Mouse (Mus musculus): ENCODE results near the gene Pelo. TPM values are rescaled to one million over a fixed set of nuclear protein-coding genes. Genes with fewer than 3 reads are reported as not detected.

Pelo gene
- polyA plus RNA-seq, 1 experiment from 2014 or later = 6.8 TPM

DNA sequence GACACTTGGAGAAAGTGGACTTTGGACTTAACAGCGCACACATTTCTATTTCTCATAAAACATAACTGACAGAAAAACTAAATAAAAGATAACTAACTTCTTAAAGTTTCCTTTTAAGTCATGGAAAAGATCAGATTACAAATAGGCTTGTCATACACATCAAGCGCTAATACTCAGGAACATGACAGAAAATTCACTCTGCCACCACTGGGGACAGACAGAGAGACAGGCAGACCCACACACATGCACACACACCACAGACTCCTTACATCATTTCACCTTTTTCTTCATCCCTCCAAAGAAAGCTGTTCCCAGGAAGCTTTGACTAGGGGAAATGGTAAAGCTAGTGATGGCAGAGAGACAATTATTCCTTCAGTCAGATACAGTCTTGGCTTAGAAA is 5.4 kb upstream of the Pelo start:
- Histone ChIP-seq H3K4me3 (replicated peaks) (no peak overlapping the region), H3K27me3 (no peaks in the 10 kb centered on the region), H3K4me2 (replicated peaks) (no peak overlapping the region), H3K27ac (replicated peaks) (no peak overlapping the region), H3K4me1 (no peaks in the 10 kb centered on the region), H3K9me3 (replicated peaks) (no peaks in the 10 kb centered on the region), H3K36me3 (no peaks in the 10 kb centered on the region), H3K9ac (no peak overlapping the region)
- WGBS = 78% methylated on average over 2 of the region's 2 CpGs
- no peak for ATAC-seq (ENCODE audit: insufficient number of reproducible peaks, low FRiP score, low TSS enrichment, low read depth)

DNA sequence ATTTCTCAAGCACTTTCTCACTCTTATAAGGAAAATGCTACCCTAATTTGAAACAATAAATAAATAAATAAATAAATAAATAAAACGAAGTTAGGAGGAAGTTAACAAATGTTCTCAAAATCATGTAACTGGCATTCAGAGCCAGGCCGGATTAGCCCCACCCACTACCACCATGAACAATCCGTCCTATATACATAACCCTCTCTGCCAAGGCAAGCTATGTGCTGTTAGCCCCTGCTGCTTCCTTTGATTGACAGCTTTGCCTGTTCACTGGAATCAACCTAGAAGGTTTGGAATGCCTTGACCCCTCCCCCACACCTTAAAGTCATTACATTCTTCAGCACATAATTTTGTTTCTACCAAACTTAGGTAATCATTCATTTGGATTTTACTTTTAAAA is 1.5 kb upstream of the Pelo start:
- H3K27ac ChIP-seq (replicated peaks) = no peak overlapping the region
- no peak overlapping the region for H3K4me2 ChIP-seq (replicated peaks)
- H3K4me3 ChIP-seq (replicated peaks) = no peak overlapping the region
- WGBS = 71% methylated on average over 3 of the region's 3 CpGs
- no peak overlapping the region for H3K9ac ChIP-seq
- H3K9me3 ChIP-seq (replicated peaks) = no peaks in the 10 kb centered on the region
- H3K4me1 ChIP-seq = peaks cover 12% of the 10 kb centered on the region
- ATAC-seq (ENCODE audit: insufficient number of reproducible peaks, low FRiP score, low TSS enrichment, low read depth) = no peak
- H3K27me3 ChIP-seq = no peaks in the 10 kb centered on the region
- H3K36me3 ChIP-seq = peaks cover 17% of the 10 kb centered on the region

DNA sequence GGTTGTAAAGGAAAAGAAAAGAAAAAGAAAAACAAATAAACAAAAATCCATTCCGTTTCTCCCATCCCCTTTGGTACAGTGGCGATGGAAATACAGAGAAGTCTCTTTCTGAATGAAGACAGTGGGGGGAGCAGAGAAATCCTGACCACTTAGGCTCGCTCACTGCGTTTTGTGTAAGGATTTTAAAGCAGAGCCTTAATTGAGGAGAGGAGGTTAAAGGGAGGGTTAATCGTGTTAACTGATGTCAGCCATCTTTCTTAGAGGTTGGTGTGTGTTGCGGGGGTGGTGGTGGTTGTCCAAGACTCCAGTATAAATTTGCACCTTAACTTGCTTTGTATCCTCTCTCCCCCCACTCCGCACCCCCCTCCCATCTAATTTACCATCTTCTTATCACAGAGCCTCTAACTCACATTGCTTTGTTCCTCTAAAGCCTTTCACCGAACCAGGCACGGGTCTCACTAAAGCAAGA is 1.0 kb upstream of the Pelo start:
- Histone ChIP-seq H3K27me3 (no peaks in the 10 kb centered on the region), H3K9ac (peak overlapping the region; percentile 69; the same call in 1 of the 2 replicates), H3K4me3 (replicated peaks) (peak overlapping the region; percentile 65), H3K9me3 (replicated peaks) (no peaks in the 10 kb centered on the region), H3K27ac (replicated peaks) (peak overlapping the region; percentile 94; the same call in 1 of the 2 replicates), H3K4me1 (peaks cover 12% of the 10 kb centered on the region), H3K36me3 (peaks cover 19% of the 10 kb centered on the region), H3K4me2 (replicated peaks) (peak overlapping the region; percentile 91)
- WGBS = 50% methylated on average over 9 of the region's 9 CpGs
- no peak for ATAC-seq (ENCODE audit: insufficient number of reproducible peaks, low FRiP score, low TSS enrichment, low read depth)

DNA sequence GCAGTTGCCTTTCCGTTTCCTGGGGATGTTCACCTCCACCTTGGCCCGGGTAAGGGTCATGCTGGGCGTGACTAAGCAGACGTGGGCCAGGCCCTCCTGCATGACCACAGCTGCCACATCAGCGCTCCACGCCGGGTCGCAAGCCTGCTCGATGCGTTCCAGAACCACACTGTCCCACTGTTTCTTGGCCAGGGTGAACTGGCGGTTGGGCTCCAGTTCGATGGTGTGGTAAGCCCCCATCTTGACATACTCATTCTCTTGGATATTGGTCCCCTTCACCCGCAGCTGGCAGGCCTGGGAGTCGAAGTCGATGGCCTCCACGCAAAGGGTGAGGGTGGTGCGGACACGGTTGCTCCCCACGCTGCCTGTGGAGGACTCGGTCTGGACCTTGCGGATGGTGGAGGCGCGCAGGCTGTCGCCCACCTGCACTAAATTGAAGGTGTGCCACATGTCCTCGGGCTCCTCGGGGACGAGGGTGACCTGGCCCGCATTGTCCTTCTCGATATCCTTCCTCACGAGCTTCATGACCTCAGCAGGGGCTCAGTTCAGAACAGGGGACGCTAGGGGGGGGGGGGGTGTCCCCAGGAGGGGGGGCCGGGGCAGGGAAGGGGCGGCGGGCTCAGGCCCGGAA is 476 bp downstream of the Pelo start:
- Histone ChIP-seq H3K9ac (peak overlapping the region; percentile 69), H3K36me3 (peaks cover 19% of the 10 kb centered on the region), H3K9me3 (replicated peaks) (no peaks in the 10 kb centered on the region), H3K4me2 (replicated peaks) (peak overlapping the region; percentile 91), H3K27me3 (no peaks in the 10 kb centered on the region), H3K4me3 (replicated peaks) (peak overlapping the region; percentile 65), H3K4me1 (peaks cover 12% of the 10 kb centered on the region), H3K27ac (replicated peaks) (peak overlapping the region; percentile 94; the same call in 1 of the 2 replicates)
- peak; percentile 34 for ATAC-seq (ENCODE audit: insufficient number of reproducible peaks, low FRiP score, low TSS enrichment, low read depth)
- WGBS = 8% methylated on average over 34 of the region's 35 CpGs

DNA sequence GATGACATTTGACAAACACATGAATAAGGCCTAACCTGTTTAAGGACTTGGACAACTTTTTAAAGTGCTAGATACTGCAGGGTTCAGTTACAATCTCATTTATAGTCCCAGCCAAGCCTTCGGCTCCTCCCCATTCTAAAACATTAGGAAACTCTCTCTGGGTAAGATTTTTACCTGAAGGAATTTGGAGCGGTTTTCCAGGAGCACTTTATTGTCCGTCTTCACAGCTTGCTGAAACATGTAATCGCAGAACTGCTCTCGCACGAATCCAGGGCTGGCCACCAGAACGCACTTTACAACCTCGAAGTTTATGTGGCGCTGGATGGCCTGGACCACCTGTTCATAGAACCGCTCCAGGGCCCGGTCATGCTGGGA is 979 bp downstream of the Pelo start:
- Histone ChIP-seq H3K9me3 (replicated peaks) (no peaks in the 10 kb centered on the region), H3K4me1 (peaks cover 12% of the 10 kb centered on the region), H3K36me3 (peaks cover 19% of the 10 kb centered on the region), H3K27me3 (no peaks in the 10 kb centered on the region), H3K4me2 (replicated peaks) (peak overlapping the region; percentile 91), H3K4me3 (replicated peaks) (peak overlapping the region; percentile 65), H3K27ac (replicated peaks) (0 out of 2 replicates have a peak overlapping the region, but pooled peaks have one; percentile 11), H3K9ac (peak overlapping the region; percentile 69; the same call in 1 of the 2 replicates)
- 61% methylated on average over 11 of the region's 11 CpGs for WGBS
- ATAC-seq (ENCODE audit: insufficient number of reproducible peaks, low FRiP score, low TSS enrichment, low read depth) = no peak

DNA sequence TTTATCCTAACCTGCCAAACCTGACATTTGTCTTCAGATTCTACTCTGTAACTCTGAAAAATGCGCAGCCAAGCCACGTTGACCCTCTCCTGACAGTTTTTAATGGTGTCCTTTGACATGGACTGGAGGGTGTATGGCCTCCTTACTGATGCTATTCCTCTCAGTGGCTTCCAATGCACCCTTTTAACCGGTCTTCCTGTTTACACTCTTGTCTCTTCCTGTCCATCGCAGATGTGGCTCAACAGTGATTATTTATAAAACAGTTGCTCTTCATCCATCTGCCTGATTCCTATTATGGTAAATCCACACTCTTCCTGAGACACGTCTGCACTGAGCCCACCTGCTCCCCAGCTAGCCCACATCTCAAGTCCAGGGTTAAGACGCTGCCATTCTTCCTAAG is 4.0 kb downstream of the Pelo start:
- peaks cover 19% of the 10 kb centered on the region for H3K36me3 ChIP-seq
- peaks cover 12% of the 10 kb centered on the region for H3K4me1 ChIP-seq
- no peak for ATAC-seq (ENCODE audit: insufficient number of reproducible peaks, low FRiP score, low TSS enrichment, low read depth)
- H3K9me3 ChIP-seq (replicated peaks) = no peaks in the 10 kb centered on the region
- H3K4me3 ChIP-seq (replicated peaks) = no peak overlapping the region
- H3K27me3 ChIP-seq = no peaks in the 10 kb centered on the region
- no peak overlapping the region for H3K4me2 ChIP-seq (replicated peaks)
- H3K9ac ChIP-seq = no peak overlapping the region
- 83% methylated on average over 6 of the region's 6 CpGs for WGBS
- no peak overlapping the region for H3K27ac ChIP-seq (replicated peaks)

DNA sequence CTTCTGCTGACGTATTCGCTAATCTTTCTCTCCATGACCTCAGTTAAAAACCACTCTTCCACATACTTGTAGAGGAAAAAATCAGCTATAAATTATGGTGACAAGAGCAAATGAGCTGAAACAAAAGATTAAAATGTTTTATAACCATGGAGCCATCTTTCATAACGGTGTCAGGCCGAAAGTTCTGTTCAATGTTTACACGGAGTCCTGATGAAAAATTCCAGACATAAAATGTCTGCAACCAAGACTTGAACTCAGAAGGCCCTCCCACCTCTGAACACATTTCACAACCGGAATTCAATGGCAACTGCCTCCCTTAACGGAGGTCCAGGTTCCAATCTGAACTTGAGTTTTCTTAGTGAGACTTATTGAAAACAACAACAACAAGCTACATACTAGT is 7.6 kb downstream of the Pelo start:
- Histone ChIP-seq H3K9me3 (replicated peaks) (no peaks in the 10 kb centered on the region), H3K4me3 (replicated peaks) (no peak overlapping the region), H3K36me3 (peaks cover 6% of the 10 kb centered on the region), H3K27ac (replicated peaks) (no peak overlapping the region), H3K9ac (no peak overlapping the region), H3K27me3 (no peaks in the 10 kb centered on the region), H3K4me2 (replicated peaks) (no peak overlapping the region), H3K4me1 (no peaks in the 10 kb centered on the region)
- ATAC-seq (ENCODE audit: insufficient number of reproducible peaks, low FRiP score, low TSS enrichment, low read depth) = no peak
- 86% methylated on average over 7 of the region's 7 CpGs for WGBS

DNA sequence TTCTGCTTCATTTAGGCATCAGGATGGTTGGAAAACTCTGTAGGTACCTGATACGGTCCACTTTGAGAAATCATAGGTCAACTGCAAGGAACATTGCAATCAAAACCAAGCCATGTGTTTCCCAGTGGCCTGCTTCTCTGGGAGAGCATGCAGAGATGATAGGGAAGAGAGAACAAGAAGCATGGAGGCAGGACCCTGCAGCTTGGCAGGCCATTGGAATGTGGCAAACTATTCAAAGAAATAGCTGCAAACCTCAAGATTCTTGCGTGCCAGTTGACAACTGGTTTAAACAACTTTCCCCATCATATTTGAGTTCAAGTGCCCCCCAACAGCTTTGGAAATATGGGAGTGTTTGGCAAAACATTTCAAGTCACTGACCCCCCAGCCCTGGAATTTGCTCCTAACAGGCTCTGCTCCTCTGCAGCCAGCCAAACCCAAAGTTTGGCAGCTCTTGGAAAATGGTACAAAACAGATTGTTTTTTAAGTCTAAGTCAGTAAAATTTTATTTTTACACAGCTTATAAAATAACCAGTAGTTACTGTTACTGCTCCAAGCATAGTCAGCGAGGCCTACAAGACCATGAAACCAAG is 9.9 kb downstream of the Pelo start:
- Histone ChIP-seq H3K4me1 (no peaks in the 10 kb centered on the region), H3K27ac (replicated peaks) (no peak overlapping the region), H3K4me3 (replicated peaks) (no peak overlapping the region), H3K27me3 (no peaks in the 10 kb centered on the region), H3K4me2 (replicated peaks) (no peak overlapping the region), H3K9me3 (replicated peaks) (no peaks in the 10 kb centered on the region), H3K36me3 (no peaks in the 10 kb centered on the region), H3K9ac (no peak overlapping the region)
- ATAC-seq (ENCODE audit: insufficient number of reproducible peaks, low FRiP score, low TSS enrichment, low read depth) = no peak
- WGBS = 86% methylated on average over 3 of the region's 3 CpGs

DNA sequence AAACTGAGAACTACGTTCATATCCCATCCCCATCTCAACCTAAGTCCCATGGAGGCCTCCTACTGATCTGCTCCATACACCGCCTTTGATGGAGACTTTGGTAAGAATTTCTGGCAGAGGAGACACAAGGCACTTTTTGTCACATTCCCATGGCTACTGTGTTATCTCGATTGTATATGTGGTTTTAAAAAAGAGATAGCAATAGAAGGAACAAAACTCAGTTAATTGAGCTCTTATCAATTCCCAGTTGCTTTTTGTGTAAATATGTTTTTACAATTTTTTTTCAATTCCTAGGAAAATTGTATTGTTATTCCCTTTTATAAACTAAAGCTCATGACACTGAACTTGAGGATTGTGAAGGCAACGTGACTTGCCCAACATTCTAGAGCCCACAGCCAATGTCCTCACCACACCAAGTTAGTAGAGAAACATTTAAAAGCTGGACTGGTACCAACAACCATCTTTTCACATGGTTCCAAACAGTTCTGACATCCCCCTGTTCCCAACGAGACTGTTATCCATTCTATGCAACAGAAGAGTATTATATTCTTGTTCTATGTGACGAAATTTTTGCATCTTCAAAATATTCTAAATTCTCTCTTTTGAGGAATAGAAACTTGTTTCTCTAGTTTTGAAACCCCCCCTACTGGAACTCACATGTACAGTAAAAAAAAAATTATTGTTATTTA is 10.8 kb downstream of the Pelo start:
- H3K4me3 ChIP-seq (replicated peaks) = no peak overlapping the region
- no peak overlapping the region for H3K4me2 ChIP-seq (replicated peaks)
- no peak overlapping the region for H3K27ac ChIP-seq (replicated peaks)
- H3K9ac ChIP-seq = no peak overlapping the region
- no peaks in the 10 kb centered on the region for H3K27me3 ChIP-seq
- H3K9me3 ChIP-seq (replicated peaks) = no peaks in the 10 kb centered on the region
- WGBS = 83% methylated on average over 6 of the region's 6 CpGs
- H3K4me1 ChIP-seq = no peaks in the 10 kb centered on the region
- no peak for ATAC-seq (ENCODE audit: insufficient number of reproducible peaks, low FRiP score, low TSS enrichment, low read depth)
- no peaks in the 10 kb centered on the region for H3K36me3 ChIP-seq

DNA sequence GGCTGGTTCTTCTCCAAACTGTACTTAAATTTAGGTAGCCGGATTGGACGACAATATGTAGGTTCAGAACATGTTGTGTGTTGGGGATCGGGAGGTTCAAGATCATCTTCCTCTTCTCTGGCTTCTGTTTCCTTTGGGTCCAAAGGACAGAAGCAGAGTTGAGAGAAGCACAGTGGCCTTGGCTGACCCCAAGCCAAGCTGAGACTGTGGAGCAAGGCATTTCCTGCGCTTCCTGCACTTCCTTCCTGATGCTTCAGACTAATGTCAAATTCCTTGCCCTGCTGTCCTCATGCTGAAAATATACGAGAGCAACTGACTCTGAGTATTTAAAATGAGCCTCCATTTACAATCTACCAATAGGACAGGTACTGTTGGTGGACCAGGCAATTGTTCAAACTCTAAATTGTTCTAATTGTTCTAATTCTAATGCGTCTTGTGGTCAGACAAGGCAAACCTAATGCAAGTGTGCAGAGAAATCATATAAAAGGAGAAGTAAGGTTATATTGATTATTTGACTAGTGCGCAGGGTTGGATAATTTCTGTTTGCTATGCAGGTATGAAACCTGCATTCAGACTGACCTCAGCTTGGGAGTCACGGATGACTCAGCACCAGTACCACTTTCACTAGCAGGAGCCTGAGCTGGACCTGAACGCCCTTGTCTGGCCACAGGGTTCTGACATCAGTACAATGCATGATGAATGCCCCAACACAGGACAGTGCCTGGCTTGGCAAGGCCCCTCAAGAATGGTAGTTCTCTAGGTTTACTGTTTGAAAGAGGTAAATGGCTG is 12.4 kb downstream of the Pelo start:
- no peaks in the 10 kb centered on the region for H3K4me1 ChIP-seq
- no peak overlapping the region for H3K27ac ChIP-seq (replicated peaks)
- H3K4me2 ChIP-seq (replicated peaks) = no peak overlapping the region
- no peak overlapping the region for H3K9ac ChIP-seq
- 78% methylated on average over 9 of the region's 9 CpGs for WGBS
- H3K27me3 ChIP-seq = no peaks in the 10 kb centered on the region
- no peak overlapping the region for H3K4me3 ChIP-seq (replicated peaks)
- no peak for ATAC-seq (ENCODE audit: insufficient number of reproducible peaks, low FRiP score, low TSS enrichment, low read depth)
- no peaks in the 10 kb centered on the region for H3K9me3 ChIP-seq (replicated peaks)
- H3K36me3 ChIP-seq = no peaks in the 10 kb centered on the region

DNA sequence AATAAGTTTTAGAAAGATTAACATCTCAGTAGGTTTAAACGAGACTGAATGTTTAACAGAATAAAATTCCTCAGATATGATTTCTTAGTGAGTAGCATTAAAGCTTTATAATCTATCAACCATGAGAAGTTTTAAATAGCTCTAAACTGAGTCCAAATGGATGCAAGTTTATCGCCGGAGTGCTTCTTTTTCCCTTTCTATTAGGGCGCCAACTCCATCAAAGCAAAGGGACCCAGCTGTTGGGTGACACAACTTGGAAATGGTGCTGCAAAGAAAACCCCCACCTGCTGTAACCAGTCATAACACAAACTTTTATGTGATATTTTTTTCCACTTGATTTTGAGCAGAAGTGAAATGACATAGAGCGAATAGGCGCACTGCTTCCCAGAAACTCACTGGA is 17.6 kb downstream of the Pelo start:
- H3K9me3 ChIP-seq (replicated peaks) = no peaks in the 10 kb centered on the region
- H3K36me3 ChIP-seq = no peaks in the 10 kb centered on the region
- H3K4me3 ChIP-seq (replicated peaks) = no peak overlapping the region
- no peak overlapping the region for H3K4me2 ChIP-seq (replicated peaks)
- H3K27me3 ChIP-seq = no peaks in the 10 kb centered on the region
- no peak for ATAC-seq (ENCODE audit: insufficient number of reproducible peaks, low FRiP score, low TSS enrichment, low read depth)
- H3K4me1 ChIP-seq = no peaks in the 10 kb centered on the region
- H3K27ac ChIP-seq (replicated peaks) = no peak overlapping the region
- H3K9ac ChIP-seq = no peak overlapping the region
- 84% methylated on average over 6 of the region's 6 CpGs for WGBS
